Mouse (Mus musculus) stomach, embryonic 15.5 days (tissue): ENCODE measurements around the gene Col26a1. TPM values are rescaled to one million over a fixed set of nuclear protein-coding genes. Genes with fewer than 3 reads are reported as not detected.

Experiments
- ATAC-seq: fragments of 200-750 bp; cut with Nextera tagmentation; 2 replicates; pipeline ENCODE4 v1.8.0; 2017; ENCODE audit warnings: low read depth, moderate number of reproducible peaks, moderate TSS enrichment; ENCODE audit not compliant: insufficient read depth, low FRiP score
- H3K27ac ChIP-seq: fragments of 300-500 bp; sonication (generic); 2 replicates; pipeline ENCODE4 v1.5.1; 2015; ENCODE audit warnings: mild to moderate bottlenecking, inconsistent platforms
- H3K27me3 ChIP-seq: fragments of 300-500 bp; sonication (generic); replicated peaks from 2 replicates; pipeline ENCODE4 v1.6.1; 2015; ENCODE audit warnings: inconsistent platforms
- H3K36me3 ChIP-seq: fragments of 300-500 bp; sonication (generic); 2 replicates; pipeline ENCODE4 v1.6.1; 2015; ENCODE audit warnings: inconsistent platforms
- H3K4me1 ChIP-seq: fragments of 300-500 bp; sonication (generic); 2 replicates; pipeline ENCODE4 v1.6.1; 2015; ENCODE audit warnings: inconsistent platforms
- H3K4me2 ChIP-seq: fragments of 300-500 bp; sonication (generic); 2 replicates; pipeline ENCODE4 v1.6.1; 2015; ENCODE audit warnings: mild to moderate bottlenecking, inconsistent platforms
- H3K4me3 ChIP-seq: fragments of 300-500 bp; sonication (generic); replicated peaks from 2 replicates; pipeline ENCODE4 v1.5.1; 2015; ENCODE audit warnings: inconsistent platforms
- H3K9ac ChIP-seq: fragments of 300-500 bp; sonication (generic); 2 replicates; pipeline ENCODE4 v1.6.1; 2015; ENCODE audit warnings: inconsistent platforms
- H3K9me3 ChIP-seq: fragments of 300-500 bp; sonication (generic); 2 replicates; pipeline ENCODE4 v1.6.1; 2016; ENCODE audit warnings: inconsistent platforms
- WGBS: fragments of 180-500 bp; shearing (Covaris S2); methylation state at CpG from one replicate; pipeline ENCODE4 v1.1.7; 2015; 5-methylcytosine and 5-hydroxymethylcytosine counted together
- polyA plus RNA-seq: library from polyadenylated mRNA; unstranded; fragments of >200 nt; fragmentation: Nextera tagmentation; extraction: Ambion mirVana; gene quantifications from 2 replicates; pipeline ENCODE4 v1.2.1, GENCODE M21; 2015

The Col26a1 gene
- polyA plus RNA-seq, 1 experiment from 2014 or later = 20.6 TPM

DNA sequence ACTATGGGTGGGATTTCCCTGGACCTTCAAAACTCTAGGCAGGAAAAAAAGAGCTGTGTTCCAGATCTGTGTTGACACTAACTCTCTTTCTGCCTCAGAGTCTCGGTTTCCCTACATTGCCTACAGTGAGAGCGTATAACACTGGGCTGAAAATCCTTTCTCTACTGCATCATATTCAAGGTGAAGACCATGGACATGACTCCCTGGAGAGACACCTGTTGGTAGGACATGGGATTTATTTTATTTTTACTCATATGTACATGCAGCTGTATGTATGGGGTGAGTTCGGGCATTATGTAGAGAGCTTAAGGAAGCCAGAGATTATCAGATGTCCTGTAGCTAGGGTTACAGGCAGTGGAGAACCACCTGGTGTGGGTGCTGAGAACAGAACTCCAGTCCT, 50.0 kb downstream of the Col26a1 start:
- 77% methylated on average over 3 of the region's 3 CpGs for WGBS
- Histone ChIP-seq H3K4me2 (no peak overlapping the region), H3K4me3 (no peak overlapping the region), H3K4me1 (no peaks in the 10 kb centered on the region), H3K9me3 (no peaks in the 10 kb centered on the region), H3K27me3 (no peaks in the 10 kb centered on the region), H3K36me3 (no peaks in the 10 kb centered on the region), H3K27ac (no peak overlapping the region), H3K9ac (no peak overlapping the region)
- ATAC-seq = no peak

DNA sequence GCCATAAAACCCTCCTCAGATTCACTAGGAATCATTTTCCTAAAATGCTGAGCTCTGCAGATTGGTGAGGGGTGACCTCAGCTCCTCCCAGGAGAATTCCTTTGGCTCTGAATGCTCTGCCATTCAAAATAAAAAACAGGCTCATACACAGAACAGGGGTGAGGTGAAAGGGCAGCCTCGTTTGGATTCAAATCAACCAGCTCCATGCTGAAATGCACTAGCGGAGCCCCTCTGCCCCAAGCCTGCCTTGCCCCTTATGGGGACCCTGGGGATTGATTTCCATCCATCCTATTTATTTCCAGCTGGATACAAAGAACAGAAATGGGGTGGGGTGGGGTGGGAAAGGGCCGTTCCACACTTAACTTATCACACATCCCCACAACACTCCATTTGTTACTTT, 52.9 kb downstream of the Col26a1 start:
- H3K27ac ChIP-seq = no peak overlapping the region
- no peaks in the 10 kb centered on the region for H3K4me1 ChIP-seq
- 82% methylated on average over 3 of the region's 3 CpGs for WGBS
- no peaks in the 10 kb centered on the region for H3K9me3 ChIP-seq
- no peaks in the 10 kb centered on the region for H3K36me3 ChIP-seq
- no peak overlapping the region for H3K4me3 ChIP-seq
- no peaks in the 10 kb centered on the region for H3K27me3 ChIP-seq
- no peak overlapping the region for H3K4me2 ChIP-seq
- no peak overlapping the region for H3K9ac ChIP-seq
- ATAC-seq = no peak

DNA sequence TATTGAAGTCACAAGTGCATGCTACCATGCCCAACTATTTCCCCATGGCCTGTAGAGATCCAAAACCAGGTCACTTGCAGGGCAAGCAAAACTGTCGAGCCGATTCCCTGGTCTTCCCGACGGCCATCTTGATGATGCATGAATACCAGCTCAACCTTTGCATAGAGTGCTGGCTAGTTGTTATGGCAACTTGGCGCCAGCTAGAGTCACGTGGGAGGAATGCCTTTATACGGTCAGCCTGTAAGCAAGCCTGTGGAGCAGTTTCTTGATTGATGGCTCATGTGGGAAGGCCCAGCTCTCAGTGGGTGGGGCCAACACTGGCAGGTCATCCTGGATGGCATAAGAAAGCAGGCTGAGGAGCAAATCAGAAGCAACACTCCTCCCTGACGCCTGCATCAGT, 61.0 kb downstream of the Col26a1 start:
- no peak overlapping the region for H3K9ac ChIP-seq
- 82% methylated on average over 8 of the region's 8 CpGs for WGBS
- no peak overlapping the region for H3K4me2 ChIP-seq
- no peaks in the 10 kb centered on the region for H3K36me3 ChIP-seq
- H3K27me3 ChIP-seq = no peaks in the 10 kb centered on the region
- no peak overlapping the region for H3K4me3 ChIP-seq
- ATAC-seq = no peak
- H3K4me1 ChIP-seq = no peaks in the 10 kb centered on the region
- H3K9me3 ChIP-seq = no peaks in the 10 kb centered on the region
- H3K27ac ChIP-seq = no peak overlapping the region

DNA sequence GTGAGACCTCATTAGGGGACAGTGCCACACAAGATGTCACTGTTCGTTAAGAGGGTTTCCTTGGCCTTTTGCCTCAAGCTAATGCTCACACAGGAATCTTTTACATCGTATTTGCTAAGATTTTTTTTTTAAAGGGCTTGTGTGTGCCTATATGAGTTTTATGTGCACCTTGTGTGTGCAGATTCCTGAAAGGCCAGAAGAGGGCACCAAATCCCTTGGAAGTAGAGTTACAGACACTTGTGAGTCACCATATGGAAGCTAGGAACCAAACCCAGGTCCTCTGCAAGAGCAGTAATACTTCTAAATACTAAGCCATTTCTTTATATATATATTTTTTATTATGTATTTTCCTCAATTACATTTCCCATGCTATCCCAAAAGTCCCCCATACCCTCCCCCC, 62.1 kb downstream of the Col26a1 start:
- Histone ChIP-seq H3K27ac (no peak overlapping the region), H3K9ac (no peak overlapping the region), H3K36me3 (no peaks in the 10 kb centered on the region), H3K4me1 (no peaks in the 10 kb centered on the region), H3K4me3 (no peak overlapping the region), H3K4me2 (no peak overlapping the region), H3K9me3 (no peaks in the 10 kb centered on the region), H3K27me3 (no peaks in the 10 kb centered on the region)
- WGBS = 88% methylated on average over 2 of the region's 2 CpGs
- ATAC-seq = no peak

DNA sequence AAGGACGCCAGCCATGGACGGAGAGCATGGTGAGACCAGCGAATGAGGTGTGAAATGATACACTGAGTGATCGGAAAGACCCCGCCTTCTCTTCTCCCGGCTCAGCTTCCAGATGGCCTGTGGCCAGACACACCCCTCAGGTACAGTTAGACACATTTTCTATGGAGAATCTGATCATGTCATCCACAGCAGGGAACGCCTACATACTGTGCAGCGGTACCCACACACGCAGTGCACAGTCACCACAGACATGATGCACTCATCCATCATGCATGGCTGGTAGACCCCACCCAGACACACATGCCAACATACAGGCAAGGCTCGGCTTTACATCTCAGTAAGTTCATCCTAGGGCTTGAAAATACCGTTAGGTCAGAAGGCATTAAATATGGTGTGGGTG, 63.3 kb downstream of the Col26a1 start:
- ATAC-seq = no peak
- no peak overlapping the region for H3K27ac ChIP-seq
- no peaks in the 10 kb centered on the region for H3K27me3 ChIP-seq
- H3K36me3 ChIP-seq = no peaks in the 10 kb centered on the region
- H3K9ac ChIP-seq = no peak overlapping the region
- no peaks in the 10 kb centered on the region for H3K9me3 ChIP-seq
- no peak overlapping the region for H3K4me3 ChIP-seq
- H3K4me1 ChIP-seq = no peaks in the 10 kb centered on the region
- H3K4me2 ChIP-seq = no peak overlapping the region
- WGBS = 66% methylated on average over 11 of the region's 11 CpGs

DNA sequence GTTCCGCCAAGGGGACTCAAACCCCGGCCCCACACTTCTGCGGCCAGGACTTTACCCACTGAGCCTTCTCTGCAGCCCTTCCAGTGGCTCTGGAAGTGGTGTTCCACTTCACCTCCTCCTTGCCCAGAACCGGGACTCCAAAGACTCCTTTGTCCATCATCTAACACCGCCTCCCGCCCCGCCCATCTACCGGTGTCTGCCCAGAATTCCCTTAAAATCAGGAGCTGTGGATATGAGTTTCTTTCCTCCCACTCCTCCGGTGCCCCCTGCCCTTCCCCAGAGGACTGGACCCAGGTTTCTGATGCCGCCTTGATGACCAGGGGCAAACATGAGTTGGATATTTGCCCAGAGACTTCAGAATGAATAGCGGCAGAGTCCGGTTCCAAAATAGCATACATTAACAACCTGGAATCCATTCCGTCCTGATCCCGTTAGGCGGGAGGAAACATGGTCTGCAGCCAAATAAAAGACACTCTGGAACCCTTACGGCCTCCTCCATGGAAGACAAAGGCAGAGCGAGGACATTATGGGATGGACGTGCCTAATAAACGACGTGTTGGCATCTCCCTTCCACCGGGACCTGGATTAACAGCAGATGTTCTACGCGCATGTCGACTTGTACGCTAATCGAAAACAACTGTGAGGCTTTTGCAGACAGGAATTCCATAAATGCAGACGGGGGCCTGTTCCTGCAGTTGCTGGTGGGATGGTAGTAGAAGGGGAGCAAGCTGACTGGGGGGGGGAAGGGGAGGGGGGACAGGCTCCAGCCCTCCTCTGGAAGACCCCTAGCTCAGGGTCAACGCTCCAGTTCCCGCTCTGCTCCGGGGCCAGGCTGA, 72.3 kb downstream of the Col26a1 start:
- Histone ChIP-seq H3K4me1 (peaks cover 13% of the 10 kb centered on the region), H3K9me3 (no peaks in the 10 kb centered on the region), H3K4me3 (0 out of 2 replicates have a peak overlapping the region, but pooled peaks have one; percentile 12), H3K27me3 (no peaks in the 10 kb centered on the region), H3K4me2 (peak overlapping the region; percentile 46), H3K36me3 (no peaks in the 10 kb centered on the region), H3K27ac (peak overlapping the region; percentile 58), H3K9ac (no peak overlapping the region)
- 45% methylated on average over 30 of the region's 30 CpGs for WGBS
- ATAC-seq = peak; percentile 45; the same call in 1 of the 2 replicates

DNA sequence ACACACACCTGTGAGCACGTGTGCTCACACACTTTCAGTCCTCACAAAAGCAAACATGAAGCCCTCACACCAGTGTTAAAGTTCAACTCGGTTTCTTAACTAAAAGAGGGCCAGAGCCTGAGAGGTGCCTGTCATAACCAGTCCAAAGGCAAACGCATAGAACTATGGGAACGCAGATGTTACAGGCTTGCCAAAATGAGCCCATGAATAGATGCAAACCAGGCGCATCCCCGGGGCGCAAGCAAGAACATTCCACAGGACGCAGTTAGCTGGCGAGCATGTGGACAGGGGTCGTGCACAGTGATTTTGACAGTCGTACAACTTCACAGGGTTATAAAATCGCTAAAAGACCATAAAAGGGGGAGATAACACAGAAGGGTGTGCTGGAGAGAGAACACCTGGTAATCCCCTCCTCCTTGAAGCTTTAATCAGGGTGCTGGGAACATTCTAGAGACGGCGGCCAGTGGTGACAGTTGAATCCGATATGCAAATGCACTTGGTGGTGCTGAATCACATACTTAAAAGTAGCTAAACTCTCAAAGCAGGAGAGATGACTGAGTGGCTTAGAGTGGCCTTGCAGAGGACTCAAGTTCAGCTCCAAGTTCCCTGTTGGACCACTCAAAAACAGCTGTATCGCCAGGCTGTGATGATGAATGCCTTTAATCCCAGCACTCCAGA, 76.5 kb downstream of the Col26a1 start:
- no peaks in the 10 kb centered on the region for H3K27me3 ChIP-seq
- 47% methylated on average over 16 of the region's 16 CpGs for WGBS
- no peak for ATAC-seq
- peaks cover 36% of the 10 kb centered on the region for H3K4me1 ChIP-seq
- no peaks in the 10 kb centered on the region for H3K9me3 ChIP-seq
- peak overlapping the region; percentile 26; the same call in 1 of the 2 replicates for H3K27ac ChIP-seq
- no peaks in the 10 kb centered on the region for H3K36me3 ChIP-seq
- H3K4me3 ChIP-seq = no peak overlapping the region
- H3K4me2 ChIP-seq = no peak overlapping the region
- no peak overlapping the region for H3K9ac ChIP-seq

DNA sequence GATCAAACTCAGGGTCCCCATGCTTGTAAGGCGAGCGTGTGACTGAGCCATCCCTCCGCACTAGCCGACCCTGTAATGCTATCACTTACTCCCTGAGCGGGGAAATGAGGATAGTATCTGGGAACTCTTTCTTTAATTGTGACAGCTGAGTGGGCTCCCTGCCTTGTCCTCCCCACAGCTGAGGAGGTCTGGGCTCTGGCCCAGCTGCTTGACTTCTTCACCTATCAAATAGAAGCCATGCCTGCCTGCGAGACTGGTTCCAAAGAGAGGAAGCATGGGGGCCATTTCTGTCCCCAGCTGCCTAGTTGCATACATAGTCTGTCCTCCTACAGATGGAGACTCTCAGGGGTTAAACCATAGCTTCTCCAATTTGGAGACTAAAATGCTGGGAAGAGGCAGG, 78.0 kb downstream of the Col26a1 start:
- H3K4me3 ChIP-seq = no peak overlapping the region
- H3K4me2 ChIP-seq = no peak overlapping the region
- no peaks in the 10 kb centered on the region for H3K9me3 ChIP-seq
- WGBS = 67% methylated on average over 6 of the region's 6 CpGs
- no peaks in the 10 kb centered on the region for H3K27me3 ChIP-seq
- peak overlapping the region; percentile 44; the same call in 1 of the 2 replicates for H3K27ac ChIP-seq
- H3K9ac ChIP-seq = no peak overlapping the region
- no peaks in the 10 kb centered on the region for H3K36me3 ChIP-seq
- ATAC-seq = 0 out of 2 replicates have a peak, but pooled peaks have one; percentile 8
- H3K4me1 ChIP-seq = peaks cover 31% of the 10 kb centered on the region

DNA sequence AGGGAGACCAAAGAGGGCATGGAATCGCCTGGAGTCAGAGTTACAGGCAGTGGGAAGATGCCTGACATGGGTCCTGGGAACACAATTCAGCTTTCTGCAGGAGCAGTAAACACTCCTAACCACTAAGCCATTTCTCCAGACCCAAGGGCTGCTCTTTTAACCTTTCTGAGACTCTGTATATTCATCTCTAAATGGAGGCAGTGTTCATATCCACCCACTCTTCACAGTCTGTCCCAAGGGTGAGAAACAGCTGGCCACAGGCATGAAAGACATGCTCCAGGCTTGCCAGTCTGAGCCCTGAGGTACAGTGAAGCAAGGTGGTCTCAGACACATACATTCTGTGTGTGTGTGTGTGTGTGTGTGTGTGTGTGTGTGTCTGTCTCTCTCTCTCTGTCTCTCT, 78.8 kb downstream of the Col26a1 start:
- no peaks in the 10 kb centered on the region for H3K9me3 ChIP-seq
- no peak overlapping the region for H3K4me3 ChIP-seq
- ATAC-seq = no peak
- peaks cover 31% of the 10 kb centered on the region for H3K4me1 ChIP-seq
- H3K9ac ChIP-seq = no peak overlapping the region
- H3K27me3 ChIP-seq = no peaks in the 10 kb centered on the region
- no peak overlapping the region for H3K4me2 ChIP-seq
- H3K27ac ChIP-seq = no peak overlapping the region
- WGBS = 54% methylated on average over 1 of the region's 1 CpGs
- H3K36me3 ChIP-seq = no peaks in the 10 kb centered on the region

DNA sequence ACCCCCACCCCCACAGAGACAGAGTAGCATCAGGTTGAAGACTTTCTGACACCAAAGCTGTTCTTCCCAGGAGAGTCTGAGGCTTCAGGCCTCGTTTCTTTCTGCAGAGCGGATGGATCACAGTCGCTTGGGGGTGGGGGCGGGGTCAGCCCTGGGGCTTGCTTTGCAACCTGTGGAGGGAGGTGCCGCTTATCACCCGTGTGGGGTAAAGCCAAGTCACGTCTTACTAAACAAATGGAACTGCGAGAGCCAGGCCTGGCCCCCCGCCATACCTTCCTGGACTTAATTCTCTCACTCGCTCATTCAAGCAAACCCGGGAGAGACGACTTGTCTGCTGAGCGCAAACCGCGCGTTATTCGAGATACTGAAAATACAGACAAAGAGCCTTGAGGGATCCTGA, 80.3 kb downstream of the Col26a1 start:
- peak overlapping the region; percentile 12; the same call in 1 of the 2 replicates for H3K9ac ChIP-seq
- peaks cover 31% of the 10 kb centered on the region for H3K4me1 ChIP-seq
- H3K36me3 ChIP-seq = no peaks in the 10 kb centered on the region
- H3K27me3 ChIP-seq = no peaks in the 10 kb centered on the region
- H3K4me3 ChIP-seq = peak overlapping the region; percentile 18
- peak overlapping the region; percentile 48 for H3K27ac ChIP-seq
- 12% methylated on average over 17 of the region's 17 CpGs for WGBS
- peak; percentile 32; the same call in 1 of the 2 replicates for ATAC-seq
- H3K4me2 ChIP-seq = peak overlapping the region; percentile 41
- H3K9me3 ChIP-seq = no peaks in the 10 kb centered on the region

DNA sequence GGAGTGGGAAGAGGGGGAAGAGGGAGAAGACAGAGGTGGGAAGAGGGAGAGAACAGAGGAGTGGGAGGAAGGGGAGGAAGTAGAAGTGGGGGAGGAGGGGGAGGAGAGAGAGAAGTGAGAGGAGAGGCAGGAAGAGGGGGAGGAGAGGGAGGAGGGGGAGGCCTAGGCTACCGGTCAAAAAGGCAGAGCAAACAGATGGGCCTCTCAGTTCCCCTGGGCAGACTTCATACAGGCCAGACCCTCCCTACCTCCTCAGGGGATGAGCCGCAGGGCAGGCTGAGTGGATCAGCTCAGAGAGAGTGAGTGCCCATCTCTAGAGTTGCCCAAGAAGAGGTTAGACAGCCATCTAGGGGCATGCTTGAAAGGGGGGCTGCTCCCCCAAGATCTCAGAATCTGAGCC, 86.1 kb downstream of the Col26a1 start:
- Histone ChIP-seq H3K27me3 (no peaks in the 10 kb centered on the region), H3K4me3 (no peak overlapping the region), H3K36me3 (no peaks in the 10 kb centered on the region), H3K9ac (no peak overlapping the region), H3K4me2 (no peak overlapping the region), H3K9me3 (no peaks in the 10 kb centered on the region), H3K27ac (no peak overlapping the region), H3K4me1 (0 out of 2 replicates have a peak, but pooled peaks cover 3% of the 10 kb centered on the region)
- WGBS = 9% methylated on average over 2 of the region's 2 CpGs
- no peak for ATAC-seq

DNA sequence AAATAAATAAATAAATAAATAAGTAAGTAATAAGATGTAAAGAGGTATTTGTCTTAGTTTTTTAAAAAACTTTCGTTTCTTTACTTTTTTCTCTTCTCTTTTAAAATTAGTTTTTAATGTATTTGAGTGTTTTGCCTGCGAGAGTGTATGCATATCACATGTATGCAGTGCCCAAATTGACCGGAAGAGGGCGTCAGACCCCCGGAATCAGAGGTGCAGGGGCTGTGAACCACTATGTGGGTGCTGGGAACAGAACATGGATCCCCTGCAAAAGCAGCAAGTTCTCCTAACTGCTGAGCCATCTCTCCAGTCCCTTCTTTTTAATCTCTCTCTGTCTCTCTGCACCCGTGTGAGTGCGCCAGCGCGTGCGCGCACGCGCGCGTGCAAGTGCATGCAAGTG, 89.2 kb downstream of the Col26a1 start:
- no peak for ATAC-seq
- Histone ChIP-seq H3K4me1 (0 out of 2 replicates have a peak, but pooled peaks cover 3% of the 10 kb centered on the region), H3K27me3 (no peaks in the 10 kb centered on the region), H3K9me3 (no peaks in the 10 kb centered on the region), H3K27ac (no peak overlapping the region), H3K4me3 (no peak overlapping the region), H3K4me2 (no peak overlapping the region), H3K36me3 (no peaks in the 10 kb centered on the region), H3K9ac (no peak overlapping the region)
- 90% methylated on average over 15 of the region's 15 CpGs for WGBS
